Mouse (Mus musculus): Measurements from ENCODE around the gene Clec18a. TPM values are rescaled to one million over a fixed set of nuclear protein-coding genes. Genes with fewer than 3 reads are reported as not detected.
"Not testable (repeated sequence)": the region's sequence is repeated elsewhere in the genome, so short reads cannot be mapped to it uniquely, and the experiment has no call there.

The Clec18a gene
- polyA plus RNA-seq, 1 experiment from 2014 or later: 0.42 TPM

DNA sequence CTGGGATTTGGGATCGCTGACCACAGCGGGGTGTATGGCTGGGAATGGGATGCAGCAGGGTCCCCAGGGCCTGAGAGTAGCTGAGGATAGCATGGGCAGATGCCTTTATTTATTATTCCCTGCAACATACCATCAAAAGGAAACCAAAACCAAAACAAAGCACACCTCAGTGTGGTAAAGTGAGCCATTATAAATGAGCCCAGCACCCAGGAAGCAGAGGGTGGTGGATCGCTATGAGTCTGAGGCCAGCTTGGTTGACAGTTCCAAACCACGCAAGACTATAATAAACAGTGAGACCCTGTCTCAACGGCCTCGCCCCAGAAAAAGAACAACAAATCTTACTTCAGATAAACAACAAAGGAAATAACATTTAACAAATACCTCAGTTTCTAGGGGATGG lies 62.2 kb downstream of the Clec18a start:
- Histone ChIP-seq H3K9ac (ENCODE audit: low read length) (no peak overlapping the region), H3K9me3 (replicated peaks; ENCODE audit: control insufficient read depth, low read length) (no peaks in the 10 kb centered on the region), H3K4me3 (ENCODE audit: low read depth, low read length) (no peak overlapping the region), H3K27me3 (replicated peaks; ENCODE audit: control insufficient read depth, insufficient read depth, low read length) (no peaks in the 10 kb centered on the region), H3K4me1 (ENCODE audit: control insufficient read depth, insufficient read depth, low read length) (peaks cover 12% of the 10 kb centered on the region), H3K27ac (ENCODE audit: low read depth, low read length) (no peak overlapping the region), H3K36me3 (ENCODE audit: control insufficient read depth, insufficient read depth, low read length) (no peaks in the 10 kb centered on the region), H3K4me2 (ENCODE audit: low read length) (no peak overlapping the region)
- no peak for DNase-seq (ENCODE audit: low spot score)
- 89% methylated on average over 6 of the region's 6 CpGs for WGBS
- no peak for ATAC-seq

DNA sequence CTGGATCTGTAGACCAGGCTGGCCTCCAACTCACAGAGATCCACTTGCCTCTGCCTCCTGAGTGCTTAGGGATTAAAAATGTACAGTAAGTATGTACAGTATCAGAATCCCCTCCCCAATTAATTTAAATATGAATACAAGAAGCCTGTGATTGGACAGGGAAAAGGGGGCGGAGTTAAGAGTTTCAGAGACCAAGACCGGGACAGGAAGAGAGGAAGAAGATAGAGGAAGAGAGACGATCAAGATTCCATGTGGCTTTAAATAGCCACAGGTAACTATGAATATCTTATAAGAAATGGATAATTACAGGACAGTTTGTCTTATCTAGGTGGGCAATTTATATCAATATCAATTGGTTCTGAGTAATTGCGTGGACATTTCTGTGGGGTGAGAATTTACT lies 62.6 kb downstream of the Clec18a start:
- DNase-seq (ENCODE audit: low spot score): no peak
- WGBS: 62% methylated on average over 4 of the region's 4 CpGs
- Histone ChIP-seq H3K27me3 (replicated peaks; ENCODE audit: control insufficient read depth, insufficient read depth, low read length) (no peaks in the 10 kb centered on the region), H3K27ac (ENCODE audit: low read depth, low read length) (no peak overlapping the region), H3K9ac (ENCODE audit: low read length) (no peak overlapping the region), H3K36me3 (ENCODE audit: control insufficient read depth, insufficient read depth, low read length) (no peaks in the 10 kb centered on the region), H3K4me1 (ENCODE audit: control insufficient read depth, insufficient read depth, low read length) (peaks cover 7% of the 10 kb centered on the region), H3K4me2 (ENCODE audit: low read length) (no peak overlapping the region), H3K4me3 (ENCODE audit: low read depth, low read length) (no peak overlapping the region), H3K9me3 (replicated peaks; ENCODE audit: control insufficient read depth, low read length) (no peaks in the 10 kb centered on the region)
- ATAC-seq: no peak

DNA sequence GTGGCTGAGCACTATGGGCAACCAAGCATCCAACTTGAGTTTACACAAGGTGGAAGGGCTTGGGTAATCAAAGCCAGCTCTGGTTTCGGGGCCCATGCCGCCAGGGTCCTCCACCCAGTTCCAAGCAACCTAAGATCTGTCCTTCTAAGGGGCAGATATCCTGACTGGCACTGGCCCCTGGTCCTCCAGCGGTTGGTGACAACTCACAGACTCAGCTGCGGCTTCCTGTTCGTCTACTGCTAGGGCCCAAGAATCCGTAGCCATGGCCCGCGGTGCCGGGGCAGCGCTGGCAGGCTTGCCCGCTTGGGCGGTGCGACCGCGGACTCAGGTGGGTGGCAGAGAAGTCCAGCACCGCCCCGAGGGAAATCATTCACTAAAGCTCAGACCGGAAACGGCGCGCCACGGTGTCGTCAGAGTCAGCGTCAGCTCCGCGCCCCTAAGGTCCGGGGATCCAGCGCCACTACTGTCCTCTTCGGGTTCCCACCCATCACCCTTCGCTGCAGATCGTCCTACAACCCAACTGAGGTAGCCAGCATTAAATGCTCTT lies 64.8 kb downstream of the Clec18a start:
- no peaks in the 10 kb centered on the region for H3K27me3 ChIP-seq (replicated peaks; ENCODE audit: control insufficient read depth, insufficient read depth, low read length)
- no peaks in the 10 kb centered on the region for H3K9me3 ChIP-seq (replicated peaks; ENCODE audit: control insufficient read depth, low read length)
- H3K4me3 ChIP-seq (ENCODE audit: low read depth, low read length): peak overlapping the region; percentile 76
- ATAC-seq: peak; percentile 96
- peak; percentile 85 for DNase-seq (ENCODE audit: low spot score)
- no peaks in the 10 kb centered on the region for H3K36me3 ChIP-seq (ENCODE audit: control insufficient read depth, insufficient read depth, low read length)
- under 1% methylated on average over 31 of the region's 31 CpGs for WGBS
- peak overlapping the region; percentile 21; the same call in 1 of the 2 replicates for H3K27ac ChIP-seq (ENCODE audit: low read depth, low read length)
- H3K4me1 ChIP-seq (ENCODE audit: control insufficient read depth, insufficient read depth, low read length): peaks cover 5% of the 10 kb centered on the region
- H3K4me2 ChIP-seq (ENCODE audit: low read length): peak overlapping the region; percentile 86
- peak overlapping the region; percentile 84 for H3K9ac ChIP-seq (ENCODE audit: low read length)

GRCm38 (mm10) chr8:111026609-111027008 lies 65.6 kb downstream of the Clec18a start:
- DNase-seq (ENCODE audit: low spot score); H3K4me1 ChIP-seq (ENCODE audit: control insufficient read depth, insufficient read depth, low read length); H3K27ac ChIP-seq (ENCODE audit: low read depth, low read length); H3K4me2 ChIP-seq (ENCODE audit: low read length); H3K27me3 ChIP-seq (replicated peaks; ENCODE audit: control insufficient read depth, insufficient read depth, low read length); H3K36me3 ChIP-seq (ENCODE audit: control insufficient read depth, insufficient read depth, low read length); H3K4me3 ChIP-seq (ENCODE audit: low read depth, low read length); H3K9ac ChIP-seq (ENCODE audit: low read length); H3K9me3 ChIP-seq (replicated peaks; ENCODE audit: control insufficient read depth, low read length); ATAC-seq: not testable (repeated sequence)
- 94% methylated on average over 1 of the region's 2 CpGs for WGBS

- not testable (repeated sequence) for H3K9ac ChIP-seq (ENCODE audit: low read length); H3K27me3 ChIP-seq (replicated peaks; ENCODE audit: control insufficient read depth, insufficient read depth, low read length); DNase-seq (ENCODE audit: low spot score); H3K9me3 ChIP-seq (replicated peaks; ENCODE audit: control insufficient read depth, low read length); H3K4me1 ChIP-seq (ENCODE audit: control insufficient read depth, insufficient read depth, low read length); H3K27ac ChIP-seq (ENCODE audit: low read depth, low read length); ATAC-seq; H3K4me3 ChIP-seq (ENCODE audit: low read depth, low read length); H3K4me2 ChIP-seq (ENCODE audit: low read length)
- 89% methylated on average over 9 of the region's 10 CpGs for whole genome bisulfite sequencing
- H3K36me3 ChIP-seq (ENCODE audit: control insufficient read depth, insufficient read depth, low read length): peaks cover 58% of the 10 kb centered on the region
These were observed 81.8 kb downstream of the Clec18a start for GRCm38 (mm10) chr8:111010230-111010991.

Small RNAs within 50 kb of the gene (microRNA-seq; reads per million reads assigned to microRNA genes)
- gene Gm24103: not detected
- gene Mir3473d: 0.40 reads per million

Other genes starting within 250 kb of the Clec18a start
- 56.1 and 61.5 TPM in 2 replicates for gene Cog4, start 245.8 kb downstream of the Clec18a start, polyA plus RNA-seq (2014; fragmentation: Nextera tagmentation; extraction: Ambion mirVana)
- gene Sf3b3, start 245.6 kb downstream of the Clec18a start, polyA plus RNA-seq (2014; fragmentation: Nextera tagmentation; extraction: Ambion mirVana): 98.5 and 111 TPM in 2 replicates
- gene Fuk, start 189.9 kb downstream of the Clec18a start, polyA plus RNA-seq (2014; fragmentation: Nextera tagmentation; extraction: Ambion mirVana): 5.5 and 5.7 TPM in 2 replicates
- gene St3gal2, start 172.5 kb downstream of the Clec18a start, polyA plus RNA-seq (2014; fragmentation: Nextera tagmentation; extraction: Ambion mirVana): 12.5 and 16.1 TPM in 2 replicates
- gene Ddx19a, start 94.6 kb downstream of the Clec18a start, polyA plus RNA-seq (2014; fragmentation: Nextera tagmentation; extraction: Ambion mirVana): 15.8 and 16.7 TPM in 2 replicates
- 7.0 and 7.2 TPM in 2 replicates for gene Ddx19b, start 60.7 kb downstream of the Clec18a start, polyA plus RNA-seq (2014; fragmentation: Nextera tagmentation; extraction: Ambion mirVana)
- 61.8 and 64.7 TPM in 2 replicates for gene Aars, start 59.3 kb downstream of the Clec18a start, polyA plus RNA-seq (2014; fragmentation: Nextera tagmentation; extraction: Ambion mirVana)
- gene Exosc6, start 36.1 kb downstream of the Clec18a start, polyA plus RNA-seq (2014; fragmentation: Nextera tagmentation; extraction: Ambion mirVana): not detected in 2 replicates
- 6.7 and 7.7 TPM in 2 replicates for gene Pdpr, start 2.2 kb upstream of the Clec18a start, polyA plus RNA-seq (2014; fragmentation: Nextera tagmentation; extraction: Ambion mirVana)
- 65.2 and 66.1 TPM in 2 replicates for gene Glg1, start 166.8 kb upstream of the Clec18a start, polyA plus RNA-seq (2014; fragmentation: Nextera tagmentation; extraction: Ambion mirVana)
- gene Rfwd3, start 207.8 kb upstream of the Clec18a start, polyA plus RNA-seq (2014; fragmentation: Nextera tagmentation; extraction: Ambion mirVana): 34.4 and 35.3 TPM in 2 replicates
- gene Mlkl, start 245.8 kb upstream of the Clec18a start, polyA plus RNA-seq (2014; fragmentation: Nextera tagmentation; extraction: Ambion mirVana): 0.47 and 0.78 TPM in 2 replicates